Mouse (Mus musculus) heart, embryonic 11.5 days (tissue): ENCODE results near the gene Gp9. TPM values are rescaled to one million over a fixed set of nuclear protein-coding genes. Genes with fewer than 3 reads are reported as not detected.

ENCODE experiments used
- ATAC-seq: fragments of 200-750 bp; cut with Nextera tagmentation; replicated peaks from 2 replicates; pipeline ENCODE4 v1.8.0; 2017; ENCODE audit warnings: moderate library complexity; ENCODE audit not compliant: insufficient number of reproducible peaks, low FRiP score, low TSS enrichment
- H3K27ac ChIP-seq: fragments of 300-500 bp; sonication (generic); 2 replicates; pipeline ENCODE4 v1.5.1; 2014; ENCODE audit warnings: mild to moderate bottlenecking, low read depth, low read length
- H3K27me3 ChIP-seq: fragments of 300-500 bp; sonication (generic); 2 replicates; pipeline ENCODE4 v1.6.1; 2014; ENCODE audit warnings: mild to moderate bottlenecking, low read length, mixed read lengths; ENCODE audit not compliant: control insufficient read depth, insufficient read depth
- H3K36me3 ChIP-seq: fragments of 300-500 bp; sonication (generic); 2 replicates; pipeline ENCODE4 v1.6.1; 2014; ENCODE audit warnings: mild to moderate bottlenecking, low read length, moderate library complexity, mixed read lengths; ENCODE audit not compliant: control insufficient read depth, insufficient read depth
- H3K4me1 ChIP-seq: fragments of 300-500 bp; sonication (generic); 2 replicates; pipeline ENCODE4 v1.6.1; 2014; ENCODE audit warnings: low read length; ENCODE audit not compliant: control insufficient read depth, insufficient read depth
- H3K4me2 ChIP-seq: fragments of 300-500 bp; sonication (generic); 2 replicates; pipeline ENCODE4 v1.6.1; 2014; ENCODE audit warnings: mild to moderate bottlenecking, moderate library complexity
- H3K4me3 ChIP-seq: fragments of 300-500 bp; sonication (generic); 2 replicates; pipeline ENCODE4 v1.5.1; 2014; ENCODE audit warnings: low read depth, low read length
- H3K9ac ChIP-seq: fragments of 300-500 bp; sonication (generic); 2 replicates; pipeline ENCODE4 v1.6.1; 2014; ENCODE audit warnings: mild to moderate bottlenecking, low read depth, low read length, moderate library complexity
- H3K9me3 ChIP-seq: fragments of 300-500 bp; sonication (generic); replicated peaks from 2 replicates; pipeline ENCODE4 v1.6.1; 2016; ENCODE audit warnings: low read length; ENCODE audit not compliant: control insufficient read depth
- WGBS: fragments of 180-500 bp; shearing (Covaris S2); extraction: QIAGEN DNeasy Blood & Tissue Kit; methylation state at CpG from one replicate; pipeline ENCODE4 v1.1.7; 2014; ENCODE audit not compliant: insufficient replicate concordance; 5-methylcytosine and 5-hydroxymethylcytosine counted together
- polyA plus RNA-seq: library from polyadenylated mRNA; unstranded; fragments of >200 nt; fragmentation: Nextera tagmentation; extraction: Ambion mirVana; gene quantifications from 2 replicates; pipeline ENCODE4 v1.2.1, GENCODE M21; 2014

Gene Gp9
- polyA plus RNA-seq, 1 experiment from 2014 or later, result 7.1 TPM

- H3K9me3 ChIP-seq, result no peaks in the 10 kb centered on the region
- 61% methylated on average over 2 of the region's 2 CpGs for WGBS
- H3K4me2 ChIP-seq, result no peak overlapping the region
- H3K4me3 ChIP-seq, result no peak overlapping the region
- no peak overlapping the region for H3K27ac ChIP-seq
- no peak overlapping the region for H3K9ac ChIP-seq
- ATAC-seq, result no peak
- H3K36me3 ChIP-seq, result no peaks in the 10 kb centered on the region
- H3K4me1 ChIP-seq, result no peaks in the 10 kb centered on the region
- no peaks in the 10 kb centered on the region for H3K27me3 ChIP-seq
Measured at GRCm38 (mm10) chr6:87806028-87806427, 28.2 kb downstream of the Gp9 start.

GRCm38 (mm10) chr6:87806857-87807256 is 29.0 kb downstream of the Gp9 start:
- 41% methylated on average over 2 of the region's 2 CpGs for WGBS
- no peak overlapping the region for H3K4me2 ChIP-seq
- H3K4me1 ChIP-seq, result no peaks in the 10 kb centered on the region
- no peaks in the 10 kb centered on the region for H3K36me3 ChIP-seq
- no peaks in the 10 kb centered on the region for H3K9me3 ChIP-seq
- ATAC-seq, result no peak
- no peak overlapping the region for H3K4me3 ChIP-seq
- H3K27ac ChIP-seq, result no peak overlapping the region
- H3K27me3 ChIP-seq, result no peaks in the 10 kb centered on the region
- H3K9ac ChIP-seq, result no peak overlapping the region

- Histone ChIP-seq H3K36me3 (no peaks in the 10 kb centered on the region), H3K4me2 (no peak overlapping the region), H3K9ac (no peak overlapping the region), H3K4me3 (no peak overlapping the region), H3K4me1 (peaks cover 8% of the 10 kb centered on the region), H3K9me3 (no peaks in the 10 kb centered on the region), H3K27me3 (no peaks in the 10 kb centered on the region), H3K27ac (no peak overlapping the region; the same call in 1 of the 2 replicates)
- ATAC-seq, result no peak
- 78% methylated on average over 4 of the region's 4 CpGs for WGBS
Measured at GRCm38 (mm10) chr6:87807735-87808440, 30.0 kb downstream of the Gp9 start.

- H3K4me3 ChIP-seq, result no peak overlapping the region
- no peaks in the 10 kb centered on the region for H3K9me3 ChIP-seq
- no peak for ATAC-seq
- H3K27me3 ChIP-seq, result no peaks in the 10 kb centered on the region
- H3K4me2 ChIP-seq, result no peak overlapping the region
- H3K9ac ChIP-seq, result no peak overlapping the region
- WGBS, result 68% methylated on average over 3 of the region's 3 CpGs
- H3K4me1 ChIP-seq, result peaks cover 8% of the 10 kb centered on the region
- H3K36me3 ChIP-seq, result no peaks in the 10 kb centered on the region
- no peak overlapping the region for H3K27ac ChIP-seq
Measured at GRCm38 (mm10) chr6:87808521-87808920, 30.6 kb downstream of the Gp9 start.

- Histone ChIP-seq H3K9me3 (no peaks in the 10 kb centered on the region), H3K27ac (no peak overlapping the region), H3K4me3 (no peak overlapping the region), H3K4me1 (peaks cover 8% of the 10 kb centered on the region), H3K36me3 (no peaks in the 10 kb centered on the region), H3K4me2 (peak overlapping the region; percentile 97; the same call in 1 of the 2 replicates), H3K27me3 (no peaks in the 10 kb centered on the region), H3K9ac (no peak overlapping the region)
- no peak for ATAC-seq
- WGBS, result 90% methylated on average over 2 of the region's 2 CpGs
Measured at GRCm38 (mm10) chr6:87809144-87809543, 31.3 kb downstream of the Gp9 start.

DNA sequence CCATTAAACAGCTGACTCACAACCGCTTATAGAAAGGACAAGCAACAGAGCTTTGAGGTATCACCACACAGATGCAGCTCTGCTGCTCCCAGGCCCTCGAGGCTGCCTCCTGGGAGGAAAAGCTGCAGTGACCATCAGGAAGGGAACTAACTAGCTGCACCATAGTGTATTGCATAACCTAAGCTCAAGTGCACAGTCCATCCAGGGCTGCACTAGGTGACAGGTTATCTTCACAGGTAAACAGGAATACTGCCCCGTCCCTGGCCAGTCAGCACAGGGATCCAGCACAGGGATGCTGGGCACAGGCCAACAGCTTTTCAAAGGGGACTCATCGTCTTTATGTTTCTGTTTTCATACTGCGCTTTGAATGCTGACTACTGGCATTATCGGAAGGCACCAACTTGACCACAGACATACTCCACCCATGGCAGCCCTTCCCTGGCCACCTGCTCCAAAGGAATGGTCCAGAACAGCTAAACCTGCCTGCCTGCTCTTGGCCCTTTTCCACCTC is 31.8 kb downstream of the Gp9 start:
- 86% methylated on average over 6 of the region's 6 CpGs for WGBS
- Histone ChIP-seq H3K4me1 (peaks cover 8% of the 10 kb centered on the region), H3K9ac (0 out of 2 replicates have a peak overlapping the region, but pooled peaks have one; percentile 11), H3K27me3 (no peaks in the 10 kb centered on the region), H3K27ac (no peak overlapping the region), H3K36me3 (0 out of 2 replicates have a peak, but pooled peaks cover under 1% of the 10 kb centered on the region), H3K9me3 (no peaks in the 10 kb centered on the region), H3K4me2 (peak overlapping the region; percentile 97), H3K4me3 (no peak overlapping the region)
- ATAC-seq, result no peak

GRCm38 (mm10) chr6:87810311-87810710 is 32.4 kb downstream of the Gp9 start:
- H3K4me3 ChIP-seq, result peak overlapping the region; percentile 80
- peak overlapping the region; percentile 84 for H3K9ac ChIP-seq
- no peak for ATAC-seq
- H3K4me2 ChIP-seq, result peak overlapping the region; percentile 97
- 40% methylated on average over 6 of the region's 6 CpGs for WGBS
- H3K9me3 ChIP-seq, result no peaks in the 10 kb centered on the region
- 0 out of 2 replicates have a peak, but pooled peaks cover 3% of the 10 kb centered on the region for H3K36me3 ChIP-seq
- H3K27me3 ChIP-seq, result no peaks in the 10 kb centered on the region
- H3K4me1 ChIP-seq, result peaks cover 8% of the 10 kb centered on the region
- no peak overlapping the region for H3K27ac ChIP-seq

DNA sequence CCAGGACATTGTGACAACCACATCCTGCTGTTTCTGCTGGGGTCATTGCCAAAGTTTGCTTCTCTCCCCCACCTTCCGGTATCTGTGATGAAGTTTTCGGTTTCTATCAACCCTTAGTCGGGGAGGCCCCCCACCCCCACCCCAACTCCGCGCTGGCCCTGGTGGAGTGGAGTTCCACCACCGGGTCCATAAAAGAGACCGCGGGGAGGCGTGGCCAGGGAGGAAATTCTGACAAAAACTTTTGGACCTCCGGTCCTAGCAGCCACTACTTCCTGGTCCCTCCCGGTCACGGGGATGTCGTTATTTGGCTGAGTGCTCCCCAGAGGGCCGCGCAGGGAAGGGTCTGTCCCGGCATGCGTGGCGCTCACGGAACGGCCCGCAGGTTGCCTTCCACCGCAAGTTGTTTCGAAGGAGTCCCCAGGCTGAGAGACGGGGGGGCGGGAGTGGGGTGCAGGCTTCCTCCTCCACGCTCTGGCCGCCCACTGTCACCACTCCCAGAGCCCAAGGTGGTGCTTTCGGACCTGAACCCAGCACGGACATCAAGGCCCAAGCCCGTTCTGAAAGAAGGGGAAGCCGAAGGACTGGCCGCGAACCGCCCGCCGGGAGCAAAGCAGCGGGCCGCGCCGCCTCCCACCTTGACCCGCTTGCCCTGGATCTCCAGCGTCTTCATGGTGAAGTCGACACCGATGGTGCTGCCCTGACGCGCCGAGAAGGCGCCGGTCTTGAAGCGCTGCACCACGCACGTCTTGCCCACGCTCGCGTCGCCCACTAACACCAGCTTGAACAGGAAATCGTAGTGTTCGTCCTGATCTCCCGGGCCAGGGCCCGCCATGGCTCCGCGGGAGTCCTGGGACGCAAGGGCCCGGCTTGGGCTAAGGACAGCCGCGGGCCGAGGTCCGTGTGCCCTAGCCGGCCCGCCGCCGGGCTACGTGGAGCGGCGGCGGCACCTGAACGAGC is 33.1 kb downstream of the Gp9 start:
- H3K27ac ChIP-seq, result peak overlapping the region; percentile 60

More for the DNA sequence above, 33.1 kb downstream of the Gp9 start:
- Histone ChIP-seq H3K9ac (peak overlapping the region; percentile 84), H3K27me3 (no peaks in the 10 kb centered on the region), H3K4me2 (peak overlapping the region; percentile 97), H3K9me3 (no peaks in the 10 kb centered on the region), H3K4me3 (peak overlapping the region; percentile 80), H3K36me3 (0 out of 2 replicates have a peak, but pooled peaks cover 3% of the 10 kb centered on the region), H3K4me1 (peaks cover 8% of the 10 kb centered on the region)
- peak; percentile 27 for ATAC-seq
- under 1% methylated on average over 77 of the region's 77 CpGs for WGBS
